Comparison of ENCODE assay signal across 10 mouse cellular contexts in the genomic region with DNA sequence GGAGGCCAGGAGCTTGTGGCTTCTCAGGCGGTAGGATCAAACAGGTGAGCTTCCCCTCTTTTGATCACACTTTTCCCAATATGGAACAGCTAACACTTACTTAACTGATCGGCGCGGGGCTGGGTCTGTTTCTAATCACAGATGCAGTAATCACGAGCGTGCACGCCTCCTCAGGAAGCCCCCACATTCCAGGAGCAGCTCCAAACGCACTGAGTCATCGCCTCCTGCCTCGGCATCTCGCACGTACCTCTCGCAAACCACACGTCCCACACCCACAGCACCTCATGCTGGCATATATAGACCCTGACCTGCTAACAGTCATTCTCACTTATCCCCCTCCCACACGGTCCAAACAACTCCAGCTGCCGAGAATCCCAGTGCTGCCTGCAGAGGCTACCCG. TPM values are rescaled to one million over a fixed set of nuclear protein-coding genes. Genes with fewer than 3 reads are reported as not detected.
DNase-seq lines count a peak whose midpoint lies in the region; ATAC-seq and TF ChIP-seq lines count a peak whose summit lies in the region.
"Had no signal": no experiment of that assay in that cellular context is flagged by ENCODE, and none has a peak within 500 bp of the region (broad histone marks: within the 10 kb centered on the region; RNA-seq: fewer than 3 reads in every experiment).

No protein-coding gene starts in this region.

- no peak overlapping the region for H3K9ac ChIP-seq in heart, postnatal 0 days (replicated peaks; ENCODE audit: low read depth, low read length)

- DNase-seq in NIH3T3 (ENCODE audit: low read depth): peak; percentile 95
- DNase-seq in heart, postnatal 0 days (ENCODE audit: low spot score): no peak
- peak; percentile 54 for DNase-seq in limb, embryonic 10.5 days (ENCODE audit: low spot score)
- no peak for DNase-seq in thymus, postnatal 14 days
- no peak for DNase-seq in testis, postnatal 14 days (ENCODE audit: low spot score)
- DNase-seq in thymus, postnatal 0 days (ENCODE audit: low spot score): no peak

- no peak for TF ChIP-seq CTCF in C2C12 (IDR thresholded peaks at IDR 0.05; ENCODE audit: control insufficient read depth, insufficient read depth, insufficient read length)
- no peak for TF ChIP-seq CTCF in heart, postnatal 0 days (IDR thresholded peaks at IDR 0.05; ENCODE audit: low read depth)

- H3K4me2 ChIP-seq in heart, postnatal 0 days (ENCODE audit: low read depth, low read length): peak overlapping the region; percentile 44

- no peaks in the 10 kb centered on the region for H3K9me3 ChIP-seq in heart, postnatal 0 days (replicated peaks; ENCODE audit: control insufficient read depth, low read length)
- H3K9me3 ChIP-seq in limb, embryonic 10.5 days (replicated peaks): no peaks in the 10 kb centered on the region

- WGBS in heart, postnatal 0 days: 10% methylated on average over 17 of the region's 17 CpGs
- WGBS in limb, embryonic 10.5 days: 18% methylated on average over 17 of the region's 17 CpGs

- no peaks in the 10 kb centered on the region for H3K36me3 ChIP-seq in C2C12 (ENCODE audit: control insufficient read depth, insufficient read depth)
- H3K36me3 ChIP-seq in heart, postnatal 0 days (replicated peaks; ENCODE audit: control insufficient read depth, insufficient read depth, low read length): no peaks in the 10 kb centered on the region
- no peaks in the 10 kb centered on the region for H3K36me3 ChIP-seq in limb, embryonic 10.5 days

- peaks cover 7% of the 10 kb centered on the region; the same call in 1 of the 2 replicates for H3K4me1 ChIP-seq in heart, postnatal 0 days (ENCODE audit: control insufficient read depth, insufficient read depth)
- H3K4me1 ChIP-seq in limb, embryonic 10.5 days: peaks cover 22% of the 10 kb centered on the region

- H3K27ac ChIP-seq in heart, postnatal 0 days (ENCODE audit: low read depth): no peak overlapping the region
- peak overlapping the region; percentile 51 for H3K27ac ChIP-seq in limb, embryonic 10.5 days
- H3K27ac ChIP-seq: hindbrain, postnatal 0 days had no signal

- TF ChIP-seq EP300 in heart, postnatal 0 days (IDR thresholded peaks at IDR 0.05; ENCODE audit: low read depth): no peak

- H3K79me2 ChIP-seq in C2C12 (ENCODE audit: control insufficient read depth, insufficient read depth): no peaks in the 10 kb centered on the region

- no peaks in the 10 kb centered on the region for H3K27me3 ChIP-seq in C2C12 (ENCODE audit: control insufficient read depth, insufficient read depth, insufficient read length)
- H3K27me3 ChIP-seq in heart, postnatal 0 days (ENCODE audit: control insufficient read depth, insufficient read depth, low read length): 0 out of 2 replicates have a peak, but pooled peaks cover 3% of the 10 kb centered on the region
- 0 out of 2 replicates have a peak, but pooled peaks cover 4% of the 10 kb centered on the region for H3K27me3 ChIP-seq in limb, embryonic 10.5 days (ENCODE audit: low read depth, poor library complexity, severe bottlenecking)

- H3K79me3 ChIP-seq in C2C12 (ENCODE audit: low read depth): no peaks in the 10 kb centered on the region

- H3K4me3 ChIP-seq in C2C12 (ENCODE audit: insufficient read depth, poor library complexity, severe bottlenecking): no peak overlapping the region
- H3K4me3 ChIP-seq in heart, postnatal 0 days (ENCODE audit: low read depth, low read length): 0 out of 2 replicates have a peak overlapping the region, but pooled peaks have one; percentile 9
- H3K4me3 ChIP-seq in limb, embryonic 10.5 days: peak overlapping the region; percentile 28

- ATAC-seq in heart, postnatal 0 days (ENCODE audit: insufficient read depth, low read depth): peak; percentile 41
- ATAC-seq in cerebellum, adult (ENCODE audit: insufficient number of reproducible peaks, low FRiP score, low TSS enrichment): no peak
- ATAC-seq: hindbrain, postnatal 0 days; lung, postnatal 0 days had no signal

- no peak overlapping the region for H3ac ChIP-seq in C2C12 (ENCODE audit: control insufficient read depth, insufficient read length, low read depth)

TF ChIP-seq in C2C12, 6 proteins besides CTCF, POLR2A, EP300 and RAD21:
- TF ChIP-seq MYOD1 (IDR thresholded peaks at IDR 0.05; ENCODE audit: control insufficient read depth, insufficient read length, low read depth) (peak; percentile 42), MYOG (IDR thresholded peaks at IDR 0.05; ENCODE audit: control insufficient read depth, extremely low read depth, insufficient read length) (no peak), FOSL1 (IDR thresholded peaks at IDR 0.05; ENCODE audit: insufficient read depth, low read length, poor library complexity, severe bottlenecking) (peak; percentile 68)

RNA-seq across cellular contexts. Expression of a gene that starts 43.1 kb away (rescaled TPM):
- 49.1 TPM for polyA plus RNA-seq in C2C12 (2012; fragmentation: generic; extraction: Trizol)
- total RNA-seq in heart, postnatal 0 days (2014; rRNA removed; ENCODE audit: low replicate concordance): 36.5 and 43.5 TPM in 2 replicates
- 32.8 TPM in 2 replicates for polyA plus RNA-seq in heart, postnatal 0 days (2015; fragmentation: Nextera tagmentation; extraction: Ambion mirVana)
- 70.8 and 76.2 TPM in 2 replicates for polyA plus RNA-seq in limb, embryonic 10.5 days (2016; fragmentation: Nextera tagmentation; extraction: Ambion mirVana)
- 48.0 and 51.4 TPM in 2 replicates for polyA plus RNA-seq in thymus, postnatal 0 days (2015; fragmentation: Nextera tagmentation; extraction: Ambion mirVana)

RNA-seq across cellular contexts. Expression of a gene that starts 52.7 kb away (rescaled TPM):
- polyA plus RNA-seq in C2C12 (2012; fragmentation: generic; extraction: Trizol): 0.85 TPM
- 0.42 TPM in 1 of 2 replicates, not detected in the other for total RNA-seq in heart, postnatal 0 days (2014; rRNA removed; ENCODE audit: low replicate concordance)
- 0.01 and 0.03 TPM in 2 replicates for polyA plus RNA-seq in heart, postnatal 0 days (2015; fragmentation: Nextera tagmentation; extraction: Ambion mirVana)
- polyA plus RNA-seq in limb, embryonic 10.5 days (2016; fragmentation: Nextera tagmentation; extraction: Ambion mirVana): 1.7 TPM in 2 replicates
- polyA plus RNA-seq in thymus, postnatal 0 days (2015; fragmentation: Nextera tagmentation; extraction: Ambion mirVana): 1.9 and 2.0 TPM in 2 replicates

RNA-seq across cellular contexts. Expression of a gene that starts 54.4 kb away (rescaled TPM):
- 15.4 TPM for polyA plus RNA-seq in C2C12 (2012; fragmentation: generic; extraction: Trizol)
- 40.5 and 60.2 TPM in 2 replicates for total RNA-seq in heart, postnatal 0 days (2014; rRNA removed; ENCODE audit: low replicate concordance)
- 24.6 and 32.9 TPM in 2 replicates for polyA plus RNA-seq in heart, postnatal 0 days (2015; fragmentation: Nextera tagmentation; extraction: Ambion mirVana)
- polyA plus RNA-seq in limb, embryonic 10.5 days (2016; fragmentation: Nextera tagmentation; extraction: Ambion mirVana): 31.8 and 37.5 TPM in 2 replicates
- 27.9 and 37.9 TPM in 2 replicates for polyA plus RNA-seq in thymus, postnatal 0 days (2015; fragmentation: Nextera tagmentation; extraction: Ambion mirVana)

RNA-seq across cellular contexts. Expression of a gene that starts 57.3 kb away (rescaled TPM):
- polyA plus RNA-seq in C2C12 (2012; fragmentation: generic; extraction: Trizol): 0.09 TPM
- total RNA-seq in heart, postnatal 0 days (2014; rRNA removed; ENCODE audit: low replicate concordance): not detected in 2 replicates
- 0.07 TPM in 1 of 2 replicates, not detected in the other for polyA plus RNA-seq in heart, postnatal 0 days (2015; fragmentation: Nextera tagmentation; extraction: Ambion mirVana)
- 0.54 and 0.74 TPM in 2 replicates for polyA plus RNA-seq in limb, embryonic 10.5 days (2016; fragmentation: Nextera tagmentation; extraction: Ambion mirVana)
- 1.5 and 3.1 TPM in 2 replicates for polyA plus RNA-seq in thymus, postnatal 0 days (2015; fragmentation: Nextera tagmentation; extraction: Ambion mirVana)
- total RNA-seq: hindbrain, postnatal 0 days had no signal
- polyA plus RNA-seq: hindbrain, postnatal 0 days had no signal

Comparison
In these comparisons a context has a peak if more than half of its experiments do, and no peak if none do; other contexts are left out.
1. DNase-seq: peak in NIH3T3 (single experiment) and limb, embryonic 10.5 days (single experiment); none in heart, postnatal 0 days (single experiment), thymus, postnatal 14 days (single experiment), testis, postnatal 14 days (single experiment) and thymus, postnatal 0 days (single experiment).